Comparison of ENCODE assay signal across 8 mouse cellular contexts in the genomic region with DNA sequence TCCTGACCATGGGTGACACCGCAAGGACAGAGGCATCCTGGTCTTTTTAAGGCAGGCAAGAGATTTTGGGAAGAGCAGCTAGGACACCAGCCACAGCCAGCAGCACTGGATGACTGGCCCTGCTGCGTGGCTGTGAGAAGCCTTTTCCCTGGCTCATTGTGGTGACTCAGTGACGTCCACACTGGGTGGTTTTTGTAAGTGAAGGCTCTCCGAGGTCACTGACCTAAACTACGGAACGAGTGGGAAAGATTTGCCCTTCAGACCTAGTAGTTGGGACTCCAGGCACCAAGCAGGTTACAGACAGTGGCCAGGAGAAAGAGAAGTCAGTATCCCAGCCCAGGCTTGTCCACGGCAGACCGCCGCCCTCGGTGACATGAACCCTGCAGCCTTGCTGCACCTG. TPM values are rescaled to one million over a fixed set of nuclear protein-coding genes. Genes with fewer than 3 reads are reported as not detected.
DNase-seq lines count a peak whose midpoint lies in the region; ATAC-seq and TF ChIP-seq lines count a peak whose summit lies in the region.

No protein-coding gene starts in this region.

- H3K4me3 ChIP-seq in kidney, embryonic 14.5 days (ENCODE audit: low read length) = no peak overlapping the region
- H3K4me3 ChIP-seq in embryonic fibroblast, embryonic 13.5 days (ENCODE audit: insufficient read depth, low read length) = no peak overlapping the region
- no peak overlapping the region for H3K4me3 ChIP-seq in midbrain, embryonic 15.5 days

- no peaks in the 10 kb centered on the region for H3K9me3 ChIP-seq in kidney, embryonic 14.5 days (ENCODE audit: control insufficient read depth, low read length)
- no peaks in the 10 kb centered on the region for H3K9me3 ChIP-seq in midbrain, embryonic 15.5 days

- no peak for TF ChIP-seq POLR2A in embryonic fibroblast, embryonic 13.5 days (IDR thresholded peaks at IDR 0.05; ENCODE audit: low read depth, low read length)

- peak overlapping the region; percentile 71; the same call in 1 of the 2 replicates for H3K27ac ChIP-seq in kidney, embryonic 14.5 days (ENCODE audit: low read depth, low read length)
- H3K27ac ChIP-seq in embryonic fibroblast, embryonic 13.5 days (ENCODE audit: insufficient read depth, low read length) = peak overlapping the region; percentile 54
- 0 out of 2 replicates have a peak overlapping the region, but pooled peaks have one; percentile 75 for H3K27ac ChIP-seq in midbrain, embryonic 15.5 days

- peaks cover 33% of the 10 kb centered on the region for H3K4me1 ChIP-seq in kidney, embryonic 14.5 days (ENCODE audit: control insufficient read depth, insufficient read depth, low read length)
- H3K4me1 ChIP-seq in embryonic fibroblast, embryonic 13.5 days (ENCODE audit: control insufficient read depth, insufficient read depth, low read length) = peaks cover 20% of the 10 kb centered on the region; the same call in 1 of the 2 replicates
- H3K4me1 ChIP-seq in midbrain, embryonic 15.5 days = peaks cover 83% of the 10 kb centered on the region

- DNase-seq in kidney, postnatal 36 days = no peak
- peak; percentile 71 for DNase-seq in adrenal gland, adult 8-10 months
- DNase-seq in spleen, adult 18-20 months = no peak
- no peak for DNase-seq in layer of hippocampus, adult 18-20 months (ENCODE audit: low spot score in 2 of 2)
- DNase-seq in spleen, postnatal 10 days (ENCODE audit: low spot score in 2 of 2) = no peak

- no peaks in the 10 kb centered on the region for H3K27me3 ChIP-seq in kidney, embryonic 14.5 days (ENCODE audit: control insufficient read depth, insufficient read depth, low read length)
- H3K27me3 ChIP-seq in midbrain, embryonic 15.5 days (replicated peaks) = no peaks in the 10 kb centered on the region

- H3K4me2 ChIP-seq in kidney, embryonic 14.5 days (replicated peaks; ENCODE audit: low read depth, low read length) = no peak overlapping the region
- no peak overlapping the region for H3K4me2 ChIP-seq in midbrain, embryonic 15.5 days

- ATAC-seq in kidney, embryonic 14.5 days (ENCODE audit: low FRiP score, low TSS enrichment) = no peak
- no peak for ATAC-seq in midbrain, embryonic 15.5 days (replicated peaks)

- H3K36me3 ChIP-seq in kidney, embryonic 14.5 days (ENCODE audit: control insufficient read depth, insufficient read depth, low read length) = peaks cover 5% of the 10 kb centered on the region; the same call in 1 of the 2 replicates
- no peaks in the 10 kb centered on the region for H3K36me3 ChIP-seq in midbrain, embryonic 15.5 days (replicated peaks)

- TF ChIP-seq CTCF in embryonic fibroblast, embryonic 13.5 days (IDR thresholded peaks at IDR 0.05; ENCODE audit: borderline replicate concordance, insufficient read depth, low read length) = no peak

- no peak overlapping the region for H3K9ac ChIP-seq in kidney, embryonic 14.5 days (ENCODE audit: low read depth, low read length)
- H3K9ac ChIP-seq in midbrain, embryonic 15.5 days = no peak overlapping the region

- 79% methylated on average over 10 of the region's 10 CpGs for WGBS in kidney, embryonic 14.5 days
- 75% methylated on average over 10 of the region's 10 CpGs for WGBS in midbrain, embryonic 15.5 days

RNA-seq across cellular contexts. Expression of gene Ralgds, which starts 11.5 kb away (rescaled TPM):
- 23.7 and 26.6 TPM in 2 replicates for polyA plus RNA-seq in kidney, embryonic 14.5 days (2014; fragmentation: Nextera tagmentation; extraction: Ambion mirVana)
- 10 to 100 TPM; 33.3 to 51.0 (median 38.6) TPM for total RNA-seq in adrenal gland, adult 8-10 months (2022)
- 26.5 and 36.9 TPM in 2 replicates for polyA plus RNA-seq in embryonic fibroblast, embryonic 13.5 days (2011; ENCODE audit: insufficient read length, low read depth, missing spikeins)
- polyA plus RNA-seq in midbrain, embryonic 15.5 days (2015; fragmentation: Nextera tagmentation; extraction: Ambion mirVana) = 92.0 and 94.8 TPM in 2 replicates
- 100 to 1,000 TPM; 127 to 132 TPM for total RNA-seq in layer of hippocampus, adult 18-20 months (2021)

RNA-seq across cellular contexts. Expression of gene Gm10134, which starts 18.5 kb away (rescaled TPM):
- polyA plus RNA-seq in kidney, embryonic 14.5 days (2014; fragmentation: Nextera tagmentation; extraction: Ambion mirVana) = 2.7 and 9.9 TPM in 2 replicates
- total RNA-seq in adrenal gland, adult 8-10 months (2022) = 1 to 10 TPM; 3.0 to 5.1 (median 4.7) TPM
- polyA plus RNA-seq in embryonic fibroblast, embryonic 13.5 days (2011; ENCODE audit: insufficient read length, low read depth, missing spikeins) = not detected in 2 replicates
- polyA plus RNA-seq in midbrain, embryonic 15.5 days (2015; fragmentation: Nextera tagmentation; extraction: Ambion mirVana) = 1.4 and 2.4 TPM in 2 replicates
- 1 to 10 TPM; 1.0 to 1.8 TPM for total RNA-seq in layer of hippocampus, adult 18-20 months (2021)

RNA-seq across cellular contexts. Expression of gene Gbgt1, which starts 27.7 kb away (rescaled TPM):
- polyA plus RNA-seq in kidney, embryonic 14.5 days (2014; fragmentation: Nextera tagmentation; extraction: Ambion mirVana) = 2.7 and 3.5 TPM in 2 replicates
- 10 to 100 TPM in 1 of 4 experiments, 1 to 10 TPM in 3; 4.8 to 12.6 (median 6.7) TPM for total RNA-seq in adrenal gland, adult 8-10 months (2022)
- not detected in 2 replicates for polyA plus RNA-seq in embryonic fibroblast, embryonic 13.5 days (2011; ENCODE audit: insufficient read length, low read depth, missing spikeins)
- 1.1 and 1.4 TPM in 2 replicates for polyA plus RNA-seq in midbrain, embryonic 15.5 days (2015; fragmentation: Nextera tagmentation; extraction: Ambion mirVana)
- total RNA-seq in layer of hippocampus, adult 18-20 months (2021) = 1 to 10 TPM; 1.5 to 2.2 TPM

RNA-seq across cellular contexts. Expression of gene Cel, which starts 38.8 kb away (rescaled TPM):
- not detected in 2 replicates for polyA plus RNA-seq in kidney, embryonic 14.5 days (2014; fragmentation: Nextera tagmentation; extraction: Ambion mirVana)
- total RNA-seq in adrenal gland, adult 8-10 months (2022) = not detected
- not detected in 2 replicates for polyA plus RNA-seq in embryonic fibroblast, embryonic 13.5 days (2011; ENCODE audit: insufficient read length, low read depth, missing spikeins)
- 0.10 and 0.13 TPM in 2 replicates for polyA plus RNA-seq in midbrain, embryonic 15.5 days (2015; fragmentation: Nextera tagmentation; extraction: Ambion mirVana)
- total RNA-seq in layer of hippocampus, adult 18-20 months (2021) = not detected

RNA-seq across cellular contexts. Expression of gene Mrps2, which starts 56.5 kb away (rescaled TPM):
- 51.9 and 73.0 TPM in 2 replicates for polyA plus RNA-seq in kidney, embryonic 14.5 days (2014; fragmentation: Nextera tagmentation; extraction: Ambion mirVana)
- 10 to 100 TPM; 39.7 to 52.1 (median 46.1) TPM for total RNA-seq in adrenal gland, adult 8-10 months (2022)
- 33.1 and 37.4 TPM in 2 replicates for polyA plus RNA-seq in embryonic fibroblast, embryonic 13.5 days (2011; ENCODE audit: insufficient read length, low read depth, missing spikeins)
- 49.7 and 51.4 TPM in 2 replicates for polyA plus RNA-seq in midbrain, embryonic 15.5 days (2015; fragmentation: Nextera tagmentation; extraction: Ambion mirVana)
- 10 to 100 TPM; 36.5 to 42.1 TPM for total RNA-seq in layer of hippocampus, adult 18-20 months (2021)
